Mouse (Mus musculus): Measurements from ENCODE around the gene Dram1. TPM values are rescaled to one million over a fixed set of nuclear protein-coding genes. Genes with fewer than 3 reads are reported as not detected.

The Dram1 gene
- polyA plus RNA-seq, 1 experiment, result 20.6 TPM

DNA sequence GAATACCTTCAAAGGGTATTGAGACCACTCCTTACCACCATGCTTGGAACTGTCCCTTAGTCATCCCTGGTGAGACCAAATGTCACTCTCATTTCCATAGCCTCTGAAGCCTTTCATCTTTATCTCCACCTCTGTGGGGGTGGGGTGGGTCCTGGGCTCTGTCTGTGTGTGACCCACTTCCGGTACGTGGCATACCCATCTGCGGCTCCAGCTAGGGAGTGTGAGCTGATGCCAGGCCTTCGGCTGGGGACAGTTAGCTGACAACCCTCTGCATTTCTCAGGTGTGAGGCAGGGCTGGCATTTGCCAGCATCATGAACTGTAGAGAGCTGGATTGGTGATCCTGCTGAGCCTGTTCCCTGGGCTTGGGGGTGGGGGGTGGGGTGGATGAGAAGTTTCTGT lies 10.7 kb upstream of the Dram1 start:
- Histone ChIP-seq H3K4me3 (ENCODE audit: insufficient read depth, low read length) (no peak overlapping the region), H3K4me1 (ENCODE audit: control insufficient read depth, insufficient read depth, low read length) (0 out of 2 replicates have a peak, but pooled peaks cover 7% of the 10 kb centered on the region), H3K27ac (ENCODE audit: insufficient read depth, low read length) (no peak overlapping the region)
- TF ChIP-seq CTCF (IDR thresholded peaks at IDR 0.05; ENCODE audit: borderline replicate concordance, insufficient read depth, low read length), result no peak
- TF ChIP-seq POLR2A (IDR thresholded peaks at IDR 0.05; ENCODE audit: low read depth, low read length), result no peak

DNA sequence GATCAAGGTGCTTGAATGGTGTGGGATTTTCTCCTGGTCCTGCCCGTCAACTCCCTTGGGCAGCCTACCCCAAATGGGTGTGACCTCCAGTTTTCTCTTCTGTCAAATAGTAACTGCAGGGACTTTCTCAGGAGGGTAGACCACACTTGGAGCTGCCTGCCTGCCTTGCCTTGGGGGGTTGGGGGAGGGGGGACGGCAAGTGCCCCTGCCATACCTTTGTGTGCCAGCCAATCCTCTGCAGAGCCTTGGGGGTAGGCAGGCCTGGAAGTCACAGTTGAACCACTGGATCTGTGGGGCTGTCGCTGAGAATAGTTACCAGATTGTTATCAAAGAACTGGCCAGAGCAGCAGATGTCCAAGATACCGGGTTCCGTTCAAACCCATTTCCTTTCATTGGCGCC lies 7.4 kb upstream of the Dram1 start:
- H3K4me3 ChIP-seq (ENCODE audit: insufficient read depth, low read length), result no peak overlapping the region
- TF ChIP-seq POLR2A (IDR thresholded peaks at IDR 0.05; ENCODE audit: low read depth, low read length) (no peak), CTCF (IDR thresholded peaks at IDR 0.05; ENCODE audit: borderline replicate concordance, insufficient read depth, low read length) (no peak)
- 0 out of 2 replicates have a peak, but pooled peaks cover 7% of the 10 kb centered on the region for H3K4me1 ChIP-seq (ENCODE audit: control insufficient read depth, insufficient read depth, low read length)
- H3K27ac ChIP-seq (ENCODE audit: insufficient read depth, low read length), result no peak overlapping the region

GRCm38 (mm10) chr10:88385758-88386157 lies 6.9 kb upstream of the Dram1 start:
- H3K27ac ChIP-seq (ENCODE audit: insufficient read depth, low read length), result no peak overlapping the region
- H3K4me1 ChIP-seq (ENCODE audit: control insufficient read depth, insufficient read depth, low read length), result 0 out of 2 replicates have a peak, but pooled peaks cover 7% of the 10 kb centered on the region
- no peak for TF ChIP-seq CTCF (IDR thresholded peaks at IDR 0.05; ENCODE audit: borderline replicate concordance, insufficient read depth, low read length)
- TF ChIP-seq POLR2A (IDR thresholded peaks at IDR 0.05; ENCODE audit: low read depth, low read length), result no peak

DNA sequence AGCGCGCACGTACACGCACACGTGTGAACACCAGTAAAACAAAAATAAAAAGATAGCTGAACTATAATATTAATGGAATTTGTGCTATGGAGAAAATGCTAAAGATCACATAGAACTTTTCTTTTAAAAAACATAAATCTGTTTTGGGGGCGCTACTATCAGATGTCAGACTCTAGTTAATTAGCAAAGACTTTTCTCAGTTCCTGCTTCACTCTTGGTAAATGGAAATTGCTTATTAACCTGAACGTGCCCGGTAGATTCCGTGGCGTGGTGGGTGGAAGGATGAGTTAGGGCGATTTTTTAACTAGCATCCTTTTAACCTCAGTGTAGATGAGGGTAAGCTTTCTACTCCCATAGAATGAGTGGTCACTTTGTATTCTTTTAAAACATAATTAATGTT lies 6.4 kb upstream of the Dram1 start:
- no peak overlapping the region for H3K4me3 ChIP-seq (ENCODE audit: insufficient read depth, low read length)

More at GRCm38 (mm10) chr10:88385758-88386157, 6.9 kb upstream of the Dram1 start:
- H3K4me3 ChIP-seq (ENCODE audit: insufficient read depth, low read length), result no peak overlapping the region

DNA sequence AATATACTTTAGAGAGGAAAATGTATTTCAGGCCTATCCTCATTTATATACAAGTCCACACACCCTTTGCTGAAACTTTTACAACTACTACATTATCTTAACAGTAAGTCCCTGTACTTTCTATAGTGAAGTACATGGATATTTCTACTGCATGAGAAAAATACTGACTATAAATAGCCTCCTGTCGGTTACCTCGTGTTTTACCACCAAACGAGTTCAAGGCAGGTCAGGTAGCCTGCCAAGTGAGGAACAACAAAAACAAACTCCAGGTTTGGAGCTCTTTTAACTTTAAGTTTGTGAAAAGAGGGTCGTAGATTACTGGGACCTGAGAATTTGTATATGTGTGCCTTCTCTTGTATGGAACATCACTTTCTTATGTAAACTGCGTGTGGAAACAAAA lies 5.2 kb upstream of the Dram1 start:
- Histone ChIP-seq H3K4me1 (ENCODE audit: control insufficient read depth, insufficient read depth, low read length) (0 out of 2 replicates have a peak, but pooled peaks cover 2% of the 10 kb centered on the region), H3K4me3 (ENCODE audit: insufficient read depth, low read length) (no peak overlapping the region), H3K27ac (ENCODE audit: insufficient read depth, low read length) (no peak overlapping the region)
- TF ChIP-seq CTCF (IDR thresholded peaks at IDR 0.05; ENCODE audit: borderline replicate concordance, insufficient read depth, low read length) (no peak), POLR2A (IDR thresholded peaks at IDR 0.05; ENCODE audit: low read depth, low read length) (no peak)

More for the DNA sequence above, 6.4 kb upstream of the Dram1 start:
- no peak overlapping the region for H3K27ac ChIP-seq (ENCODE audit: insufficient read depth, low read length)
- H3K4me1 ChIP-seq (ENCODE audit: control insufficient read depth, insufficient read depth, low read length), result 0 out of 2 replicates have a peak, but pooled peaks cover 7% of the 10 kb centered on the region
- TF ChIP-seq CTCF (IDR thresholded peaks at IDR 0.05; ENCODE audit: borderline replicate concordance, insufficient read depth, low read length) (no peak), POLR2A (IDR thresholded peaks at IDR 0.05; ENCODE audit: low read depth, low read length) (no peak)

DNA sequence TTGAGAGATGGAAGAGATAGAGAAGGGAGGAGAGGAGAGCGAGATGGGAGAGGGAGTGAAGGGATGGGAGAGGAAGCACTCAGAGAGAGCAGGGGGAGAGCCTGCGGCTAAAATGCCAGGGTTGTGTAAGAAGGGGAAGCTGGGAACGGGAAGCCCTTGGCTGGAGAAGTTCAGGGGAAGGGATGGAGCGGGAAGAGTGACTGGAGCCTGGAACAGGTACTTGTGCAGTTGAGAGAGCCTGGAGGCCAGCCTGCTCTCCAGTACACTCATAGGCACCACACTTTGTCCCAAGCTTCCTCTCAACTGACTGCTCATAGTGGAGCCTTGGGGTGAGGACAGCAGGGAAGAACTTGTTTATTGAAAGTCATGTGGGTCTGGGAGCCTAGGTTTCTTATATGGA lies 4.6 kb upstream of the Dram1 start:
- no peak for TF ChIP-seq CTCF (IDR thresholded peaks at IDR 0.05; ENCODE audit: borderline replicate concordance, insufficient read depth, low read length)
- TF ChIP-seq POLR2A (IDR thresholded peaks at IDR 0.05; ENCODE audit: low read depth, low read length), result no peak
- 0 out of 2 replicates have a peak, but pooled peaks cover 2% of the 10 kb centered on the region for H3K4me1 ChIP-seq (ENCODE audit: control insufficient read depth, insufficient read depth, low read length)
- H3K27ac ChIP-seq (ENCODE audit: insufficient read depth, low read length), result no peak overlapping the region
- no peak overlapping the region for H3K4me3 ChIP-seq (ENCODE audit: insufficient read depth, low read length)

- Histone ChIP-seq H3K27ac (ENCODE audit: insufficient read depth, low read length) (no peak overlapping the region), H3K4me3 (ENCODE audit: insufficient read depth, low read length) (no peak overlapping the region), H3K4me1 (ENCODE audit: control insufficient read depth, insufficient read depth, low read length) (0 out of 2 replicates have a peak, but pooled peaks cover 2% of the 10 kb centered on the region)
- no peak for TF ChIP-seq CTCF (IDR thresholded peaks at IDR 0.05; ENCODE audit: borderline replicate concordance, insufficient read depth, low read length)
- no peak for TF ChIP-seq POLR2A (IDR thresholded peaks at IDR 0.05; ENCODE audit: low read depth, low read length)
Measured at GRCm38 (mm10) chr10:88382009-88382408, 3.1 kb upstream of the Dram1 start.

DNA sequence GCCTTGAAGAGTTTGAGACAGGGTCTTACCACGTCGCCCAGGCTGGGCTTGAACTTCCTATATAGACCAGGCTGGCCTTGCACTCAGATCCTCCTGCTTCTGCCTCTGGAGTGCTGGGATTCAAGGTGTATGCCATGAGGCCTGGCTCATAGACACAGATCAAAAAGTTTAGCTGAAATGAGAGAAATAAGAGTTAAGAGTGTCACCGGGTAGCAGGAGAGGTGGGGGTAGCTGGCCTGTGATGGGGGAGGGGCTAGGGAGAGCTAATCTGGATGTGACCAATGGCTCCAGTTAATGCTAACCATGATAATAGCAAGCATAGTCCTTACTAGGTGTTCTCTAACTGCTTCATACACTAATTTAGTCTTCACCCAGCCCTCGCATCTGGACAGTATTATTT lies 2.4 kb upstream of the Dram1 start:
- Histone ChIP-seq H3K4me3 (ENCODE audit: insufficient read depth, low read length) (no peak overlapping the region), H3K4me1 (ENCODE audit: control insufficient read depth, insufficient read depth, low read length) (0 out of 2 replicates have a peak, but pooled peaks cover 2% of the 10 kb centered on the region), H3K27ac (ENCODE audit: insufficient read depth, low read length) (no peak overlapping the region)
- TF ChIP-seq CTCF (IDR thresholded peaks at IDR 0.05; ENCODE audit: borderline replicate concordance, insufficient read depth, low read length) (no peak), POLR2A (IDR thresholded peaks at IDR 0.05; ENCODE audit: low read depth, low read length) (no peak)

DNA sequence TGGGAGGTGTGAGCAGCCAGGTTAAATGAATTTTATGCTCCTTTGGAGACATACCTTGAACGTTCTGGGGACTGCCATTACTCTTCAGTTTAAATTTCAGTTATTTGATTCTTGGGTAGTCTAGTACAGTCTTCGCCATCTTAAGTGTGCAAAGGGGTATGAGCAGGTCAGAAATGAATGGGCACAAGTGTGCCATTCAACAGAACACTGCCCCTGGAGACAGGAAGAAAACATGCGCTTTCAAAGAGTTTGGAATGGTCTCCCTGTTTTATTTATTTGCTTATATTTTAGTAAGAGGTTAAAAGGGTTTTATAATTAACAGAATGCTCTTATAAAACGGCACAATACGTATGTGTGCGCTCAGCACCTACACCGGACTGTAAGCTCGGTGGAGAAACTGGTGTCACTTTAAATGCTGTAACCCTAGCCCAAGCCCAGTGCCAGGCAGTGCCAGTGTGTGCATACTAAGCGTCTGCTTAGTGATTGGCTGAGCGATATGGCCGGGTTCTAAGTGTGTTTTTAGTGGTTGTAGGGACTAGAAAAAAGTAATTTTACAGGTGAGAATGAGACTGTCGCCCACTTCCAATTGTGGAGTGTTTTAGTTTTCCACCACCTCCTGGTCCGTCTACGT lies 1.7 kb upstream of the Dram1 start:
- TF ChIP-seq POLR2A (IDR thresholded peaks at IDR 0.05; ENCODE audit: low read depth, low read length) (no peak), CTCF (IDR thresholded peaks at IDR 0.05; ENCODE audit: borderline replicate concordance, insufficient read depth, low read length) (no peak)
- H3K4me1 ChIP-seq (ENCODE audit: control insufficient read depth, insufficient read depth, low read length), result no peaks in the 10 kb centered on the region
- H3K4me3 ChIP-seq (ENCODE audit: insufficient read depth, low read length), result peak overlapping the region; percentile 58

DNA sequence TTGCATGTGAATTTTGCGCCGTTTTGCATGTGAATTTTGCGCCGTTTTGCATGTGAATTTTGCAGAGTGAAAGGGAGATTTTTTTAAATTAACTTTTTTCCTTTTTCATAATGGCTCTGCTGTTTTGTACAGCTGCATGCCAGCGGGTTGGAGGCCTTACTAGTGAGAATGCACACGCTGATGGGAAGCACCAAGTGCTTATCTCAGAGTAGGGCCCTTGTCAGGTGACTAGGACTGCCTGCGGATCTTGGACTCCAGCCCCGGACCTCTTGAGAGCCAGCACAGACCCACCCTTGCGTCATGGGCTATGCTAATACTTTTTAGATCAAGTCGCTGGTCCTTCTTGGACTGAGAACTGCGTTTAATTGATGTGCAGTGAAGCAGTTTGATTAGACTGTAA lies 1.1 kb upstream of the Dram1 start:
- TF ChIP-seq POLR2A (IDR thresholded peaks at IDR 0.05; ENCODE audit: low read depth, low read length) (no peak), CTCF (IDR thresholded peaks at IDR 0.05; ENCODE audit: borderline replicate concordance, insufficient read depth, low read length) (no peak)
- Histone ChIP-seq H3K4me1 (ENCODE audit: control insufficient read depth, insufficient read depth, low read length) (no peaks in the 10 kb centered on the region), H3K4me3 (ENCODE audit: insufficient read depth, low read length) (peak overlapping the region; percentile 58), H3K27ac (ENCODE audit: insufficient read depth, low read length) (no peak overlapping the region)

More for the DNA sequence above, 1.7 kb upstream of the Dram1 start:
- no peak overlapping the region for H3K27ac ChIP-seq (ENCODE audit: insufficient read depth, low read length)
